Mouse (Mus musculus) C2C12 (cell line): ENCODE results near the gene Pla2g4e. TPM values are rescaled to one million over a fixed set of nuclear protein-coding genes. Genes with fewer than 3 reads are reported as not detected.

Source experiments
- H3K27me3 ChIP-seq: one replicate; pipeline ENCODE4 v1.6.1; 2011; ENCODE audit not compliant: control insufficient read depth, insufficient read depth, insufficient read length
- H3K36me3 ChIP-seq: one replicate; pipeline ENCODE4 v1.6.1; 2011; ENCODE audit not compliant: control insufficient read depth, insufficient read depth
- H3K4me3 ChIP-seq: one replicate; pipeline ENCODE4 v1.5.1; 2011; ENCODE audit warnings: mild to moderate bottlenecking, control low read depth; ENCODE audit not compliant: poor library complexity, insufficient read depth, severe bottlenecking
- H3K79me2 ChIP-seq: one replicate; pipeline ENCODE4 v1.6.1; 2011; ENCODE audit not compliant: control insufficient read depth, insufficient read depth
- H3K79me3 ChIP-seq: one replicate; pipeline ENCODE4 v1.6.1; 2011; ENCODE audit warnings: low read depth, control low read depth
- H3ac ChIP-seq: one replicate; pipeline ENCODE3; 2011; ENCODE audit warnings: low read depth; ENCODE audit not compliant: control insufficient read depth, insufficient read length
- CEBPB ChIP-seq: IDR thresholded peaks from one replicate; pipeline ENCODE4 v1.6.1; 2011; ENCODE audit warnings: low read depth, mild to moderate bottlenecking, control low read depth, moderate library complexity
- CTCF ChIP-seq: IDR thresholded peaks from one replicate; pipeline ENCODE4 v1.5.1; 2011; ENCODE audit not compliant: control insufficient read depth, insufficient read depth, insufficient read length
- FOSL1 ChIP-seq: IDR thresholded peaks from one replicate; pipeline ENCODE4 v1.8.0; 2011; ENCODE audit warnings: mild to moderate bottlenecking, low read length; ENCODE audit not compliant: poor library complexity, insufficient read depth, severe bottlenecking
- MAX ChIP-seq: IDR thresholded peaks from one replicate; pipeline ENCODE4 v1.6.1; 2011; ENCODE audit warnings: mild to moderate bottlenecking, control low read depth
- MYOD1 ChIP-seq: IDR thresholded peaks from one replicate; pipeline ENCODE4 v1.6.1; 2011; ENCODE audit warnings: low read depth; ENCODE audit not compliant: control insufficient read depth, insufficient read length
- MYOG ChIP-seq: IDR thresholded peaks from one replicate; pipeline ENCODE4 v1.6.1; 2011; ENCODE audit not compliant: control insufficient read depth, insufficient read length; ENCODE audit errors: extremely low read depth
- USF1 ChIP-seq: IDR thresholded peaks from one replicate; pipeline ENCODE4 v1.6.1; 2011; ENCODE audit warnings: low read depth, mild to moderate bottlenecking, control low read depth, moderate library complexity
- polyA plus RNA-seq: library from polyadenylated mRNA; unstranded; fragments of >200 nt; fragmentation: generic; extraction: Trizol; gene quantifications from one replicate; pipeline ENCODE4 v1.2.1, GENCODE M21; 2012; ENCODE audit warnings: missing spikeins

Pla2g4e gene
- polyA plus RNA-seq, 1 experiment: not detected

DNA sequence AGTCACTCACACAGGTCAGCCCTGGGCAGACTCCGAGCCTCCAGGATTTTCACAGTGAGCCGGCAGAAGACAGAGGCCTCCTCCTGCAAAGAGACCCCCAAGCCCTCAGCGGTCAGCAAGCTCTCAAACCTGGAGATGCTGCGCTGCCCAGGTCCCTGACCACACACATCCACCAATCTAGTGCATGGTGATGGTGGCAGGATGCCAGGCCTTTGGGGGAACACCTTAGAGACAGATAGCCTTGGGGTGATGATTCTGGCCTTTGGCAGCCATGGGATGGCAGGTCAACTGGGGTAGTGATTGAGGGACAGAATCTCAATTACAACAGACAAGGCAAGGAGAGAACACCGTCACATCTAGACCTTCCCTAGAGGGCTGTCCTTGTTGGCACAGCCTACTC is 39.0 kb upstream of the Pla2g4e start:
- H3K27me3 ChIP-seq: peaks cover 40% of the 10 kb centered on the region
- no peak for TF ChIP-seq USF1
- TF ChIP-seq CTCF: no peak
- TF ChIP-seq MYOD1: no peak
- TF ChIP-seq MYOG: no peak
- no peak for TF ChIP-seq FOSL1
- TF ChIP-seq MAX: no peak
- TF ChIP-seq CEBPB: no peak
- no peak overlapping the region for H3K4me3 ChIP-seq

DNA sequence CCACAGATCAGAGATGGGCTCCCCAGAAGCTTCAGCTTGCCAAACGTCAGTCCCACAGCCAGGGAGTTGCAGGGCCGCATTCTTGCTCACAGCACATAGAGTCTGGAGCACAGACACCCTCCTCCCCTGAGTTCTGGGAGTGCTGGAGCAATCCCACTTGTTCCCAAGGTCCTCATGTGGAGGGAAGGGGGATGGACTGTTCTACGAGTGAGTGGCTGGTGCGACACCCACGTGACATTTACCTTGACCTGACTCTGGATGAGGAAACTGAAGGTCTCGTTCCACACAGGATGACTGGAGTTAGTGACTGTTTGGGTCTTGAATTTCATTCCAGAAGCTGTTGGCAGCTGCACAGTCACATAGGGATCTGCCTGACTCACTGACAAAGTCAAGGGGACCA is 38.4 kb upstream of the Pla2g4e start:
- no peaks in the 10 kb centered on the region for H3K79me2 ChIP-seq
- no peaks in the 10 kb centered on the region for H3K79me3 ChIP-seq
- peaks cover 40% of the 10 kb centered on the region for H3K27me3 ChIP-seq
- no peak overlapping the region for H3ac ChIP-seq
- no peak overlapping the region for H3K4me3 ChIP-seq
- H3K36me3 ChIP-seq: no peaks in the 10 kb centered on the region
- TF ChIP-seq FOSL1: no peak
- TF ChIP-seq CTCF: no peak
- TF ChIP-seq USF1: no peak
- no peak for TF ChIP-seq MAX
- TF ChIP-seq MYOD1: no peak
- no peak for TF ChIP-seq MYOG
- no peak for TF ChIP-seq CEBPB

More for the DNA sequence above, 39.0 kb upstream of the Pla2g4e start:
- no peaks in the 10 kb centered on the region for H3K36me3 ChIP-seq
- no peak overlapping the region for H3ac ChIP-seq
- H3K79me3 ChIP-seq: no peaks in the 10 kb centered on the region
- no peaks in the 10 kb centered on the region for H3K79me2 ChIP-seq

DNA sequence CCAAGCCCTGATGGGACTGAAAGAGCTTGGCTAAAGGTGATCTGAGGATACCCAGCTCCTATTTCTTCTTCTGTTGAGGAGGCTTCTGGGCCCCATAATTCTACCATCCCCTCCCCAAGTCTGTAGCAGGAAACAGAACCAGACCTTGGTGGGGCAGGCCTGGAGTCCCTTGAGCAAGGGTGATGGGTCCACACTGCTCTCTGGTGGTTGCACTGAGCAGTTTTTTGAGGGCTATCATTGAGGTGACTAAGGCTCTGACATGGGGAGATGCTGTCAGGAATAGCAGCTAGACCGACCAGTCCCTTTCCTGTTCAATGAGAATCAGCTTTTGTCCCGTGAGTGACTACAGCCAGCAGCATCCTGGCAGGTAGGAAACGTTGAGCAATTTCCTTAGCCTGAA is 36.1 kb upstream of the Pla2g4e start:
- Histone ChIP-seq H3K79me2 (no peaks in the 10 kb centered on the region), H3K4me3 (no peak overlapping the region), H3K27me3 (peaks cover 38% of the 10 kb centered on the region), H3K79me3 (no peaks in the 10 kb centered on the region), H3ac (no peak overlapping the region), H3K36me3 (no peaks in the 10 kb centered on the region)
- TF ChIP-seq MYOG (no peak), FOSL1 (no peak), USF1 (no peak), MAX (no peak), MYOD1 (no peak), CEBPB (no peak), CTCF (no peak)

DNA sequence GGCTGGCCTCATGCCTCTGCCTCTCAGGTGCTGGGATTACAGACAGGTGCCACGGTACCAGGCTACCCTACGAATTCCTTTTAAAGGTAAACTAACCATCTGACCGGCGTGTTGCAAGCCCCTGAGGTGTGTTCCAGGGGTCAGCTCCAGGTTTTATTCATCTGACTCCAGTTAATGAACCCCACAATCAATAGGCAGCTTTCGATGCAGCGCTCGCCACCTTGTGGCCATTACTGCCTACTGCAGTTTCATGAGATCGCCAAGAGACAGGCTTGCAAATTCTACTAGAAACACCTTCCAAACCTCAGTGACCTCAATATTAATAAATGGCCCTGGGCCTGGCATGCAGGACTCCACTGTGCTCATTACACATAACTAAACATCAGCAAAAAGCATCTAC is 34.8 kb upstream of the Pla2g4e start:
- Histone ChIP-seq H3K4me3 (no peak overlapping the region), H3K79me2 (no peaks in the 10 kb centered on the region), H3K79me3 (no peaks in the 10 kb centered on the region), H3K27me3 (peaks cover 42% of the 10 kb centered on the region), H3ac (no peak overlapping the region), H3K36me3 (no peaks in the 10 kb centered on the region)
- TF ChIP-seq CTCF (peak; percentile 36), USF1 (no peak), MYOG (no peak), MYOD1 (no peak), MAX (no peak), FOSL1 (no peak)

DNA sequence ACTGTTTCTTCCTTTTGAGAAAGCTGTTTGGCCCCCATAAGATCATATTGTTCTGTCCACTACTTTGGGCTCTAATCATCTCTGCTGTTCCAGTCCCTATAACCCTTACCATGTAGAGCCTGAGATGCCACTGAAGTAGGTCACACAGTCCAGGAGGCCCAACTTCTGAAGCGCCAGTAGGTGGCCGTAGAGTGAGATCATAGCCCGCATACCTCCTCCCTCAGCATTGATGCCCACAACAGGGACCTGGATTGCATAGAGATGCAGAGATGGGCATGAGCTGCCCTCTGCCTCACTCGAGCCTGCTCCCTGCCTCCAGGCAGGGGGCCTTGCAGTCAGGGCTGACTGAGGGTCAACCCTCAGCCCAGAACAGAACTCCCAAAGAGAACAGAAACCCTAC is 31.8 kb upstream of the Pla2g4e start:
- Histone ChIP-seq H3K36me3 (no peaks in the 10 kb centered on the region), H3ac (no peak overlapping the region), H3K79me2 (no peaks in the 10 kb centered on the region), H3K79me3 (no peaks in the 10 kb centered on the region), H3K4me3 (no peak overlapping the region), H3K27me3 (peaks cover 41% of the 10 kb centered on the region)
- TF ChIP-seq CTCF (no peak), MAX (no peak), USF1 (no peak), CEBPB (no peak)

DNA sequence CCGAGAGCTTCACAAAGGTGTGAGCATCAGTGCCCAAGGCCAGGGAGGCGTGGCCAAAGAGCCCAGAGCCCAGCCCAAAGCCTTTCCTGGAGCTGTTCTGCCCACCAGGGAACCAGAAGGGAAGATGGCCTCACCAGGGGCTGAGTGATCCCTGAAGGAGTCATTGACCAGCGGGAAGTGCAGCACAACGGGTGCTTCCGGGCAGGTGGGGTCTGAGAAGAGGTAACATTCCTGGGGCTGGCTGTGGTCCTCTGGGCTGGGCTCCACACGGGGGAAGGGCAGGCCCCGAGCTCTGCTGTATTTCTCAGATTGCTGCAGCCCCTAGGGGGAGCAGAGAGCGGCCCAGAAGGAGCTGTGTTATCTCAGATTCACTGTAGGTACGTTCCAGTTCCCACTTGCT is 23.5 kb upstream of the Pla2g4e start:
- Histone ChIP-seq H3ac (no peak overlapping the region), H3K27me3 (peaks cover 47% of the 10 kb centered on the region), H3K79me2 (no peaks in the 10 kb centered on the region), H3K36me3 (no peaks in the 10 kb centered on the region), H3K79me3 (no peaks in the 10 kb centered on the region), H3K4me3 (no peak overlapping the region)
- TF ChIP-seq USF1 (no peak), MYOD1 (no peak)

DNA sequence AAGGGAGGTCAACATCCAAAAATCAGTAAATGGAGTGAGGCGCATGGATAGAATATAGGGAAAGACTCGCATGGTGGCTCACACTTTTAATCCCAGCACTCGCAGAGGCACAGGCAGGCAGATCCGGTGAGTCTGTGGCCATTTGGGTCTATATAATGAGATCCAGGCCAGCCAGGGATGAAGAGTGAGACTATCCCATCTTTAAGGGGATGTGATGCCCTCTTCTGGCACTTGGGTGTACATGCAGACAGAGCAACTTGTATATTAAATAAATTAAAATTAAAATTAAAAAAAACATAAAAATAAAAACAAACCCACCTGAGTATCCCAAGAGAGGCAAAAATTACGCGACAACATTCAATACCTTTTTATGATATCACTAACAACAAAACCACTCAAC is 20.4 kb upstream of the Pla2g4e start:
- Histone ChIP-seq H3ac (no peak overlapping the region), H3K79me2 (no peaks in the 10 kb centered on the region), H3K27me3 (peaks cover 34% of the 10 kb centered on the region), H3K36me3 (no peaks in the 10 kb centered on the region), H3K79me3 (no peaks in the 10 kb centered on the region), H3K4me3 (no peak overlapping the region)
- TF ChIP-seq CEBPB (no peak), MYOD1 (no peak), CTCF (no peak), MAX (no peak), USF1 (no peak), MYOG (no peak), FOSL1 (no peak)
